Mouse (Mus musculus) T-helper 2 cell (primary cell): ENCODE data around the gene Cldn14.
"Not testable (repeated sequence)": the region's sequence is repeated elsewhere in the genome, so short reads cannot be mapped to it uniquely, and the experiment has no call there.

Experiments used
- in situ Hi-C: fragments of 300-600 bp; cut with MboI, MseI; formaldehyde crosslinking; loops from one replicate; pipeline ENCODE4 v1.15.1; 2025; ENCODE audit warnings: high pct_unique_total_duplicates

Cldn14 gene

GRCm38 (mm10) chr16:94008737-94009136 lies at the start of gene Cldn14:
Gene Cldn14 (minus strand): TSS chr16:94008837.
- in situ Hi-C loops, result no loop called here

GRCm38 (mm10) chr16:94055576-94055975 lies 46.9 kb upstream of the Cldn14 start:
- in situ Hi-C loops, result no loop called here

GRCm38 (mm10) chr16:94055176-94055575 lies 46.5 kb upstream of the Cldn14 start:
- in situ Hi-C loops, result no loop called here

GRCm38 (mm10) chr16:94050368-94050767 lies 41.7 kb upstream of the Cldn14 start:
- in situ Hi-C loops, result no loop called here

DNA sequence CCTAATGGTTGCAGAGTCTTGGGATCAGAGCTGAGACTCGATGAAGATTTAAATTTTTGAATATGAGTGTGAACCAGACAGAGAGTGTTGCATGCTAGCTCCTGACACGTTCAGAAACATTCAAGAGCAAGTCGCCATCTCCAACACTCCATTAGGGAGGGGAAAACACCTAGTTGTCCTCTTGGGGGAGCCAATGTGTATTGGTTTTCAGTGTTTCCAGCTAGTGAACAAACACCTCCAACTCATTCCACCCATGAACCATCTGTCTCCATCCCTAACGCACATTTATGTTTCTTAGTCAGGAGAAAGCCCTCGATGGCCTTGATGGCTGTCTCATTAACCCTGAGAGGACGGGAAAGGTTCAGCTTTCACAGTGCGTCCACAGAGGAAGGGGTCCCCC lies 36.4 kb upstream of the Cldn14 start:
- in situ Hi-C loops, result no loop called here

DNA sequence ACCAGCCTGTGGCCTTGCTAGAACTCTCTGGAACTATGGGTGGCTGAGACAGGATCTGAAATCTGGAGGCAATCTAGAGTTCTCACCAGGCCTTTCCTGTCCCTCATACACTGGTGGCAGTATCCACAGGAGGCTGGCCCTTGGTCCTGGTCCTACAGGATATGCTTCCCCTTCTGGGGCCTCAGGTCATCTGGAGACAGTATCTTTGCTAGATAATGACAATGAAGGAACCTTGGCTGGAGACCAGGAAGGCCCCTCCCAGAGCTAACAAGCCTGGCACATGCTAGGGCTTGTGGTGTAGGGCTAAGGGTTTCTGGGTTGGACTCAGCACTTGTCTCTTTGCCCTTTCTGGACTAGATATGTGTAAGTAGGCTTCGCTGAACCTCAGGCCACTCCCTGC lies 35.2 kb upstream of the Cldn14 start:
- in situ Hi-C loops, result no loop called here

GRCm38 (mm10) chr16:94041065-94041712 lies 32.6 kb upstream of the Cldn14 start:
- in situ Hi-C loops, result no loop called here

DNA sequence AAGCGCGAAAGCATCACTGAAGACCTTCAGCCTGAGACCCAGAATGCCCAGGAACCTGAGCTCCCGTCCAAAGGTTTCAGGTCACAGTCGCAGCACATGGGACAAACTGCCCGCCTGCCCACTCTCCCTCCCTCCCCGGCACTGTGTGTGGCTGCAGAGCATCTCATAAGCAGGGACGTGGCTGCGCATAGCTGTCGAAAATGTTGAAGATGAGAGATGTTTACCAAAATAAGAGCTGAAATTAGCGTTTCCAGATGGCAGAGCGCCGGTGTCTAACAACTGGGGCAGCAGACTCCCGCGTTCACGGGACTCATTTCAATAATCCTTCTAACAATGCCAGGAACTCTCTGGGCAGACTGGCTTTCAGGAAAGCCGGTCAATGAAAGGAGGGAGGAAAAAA lies 31.8 kb upstream of the Cldn14 start:
- in situ Hi-C loops, result no loop called here

DNA sequence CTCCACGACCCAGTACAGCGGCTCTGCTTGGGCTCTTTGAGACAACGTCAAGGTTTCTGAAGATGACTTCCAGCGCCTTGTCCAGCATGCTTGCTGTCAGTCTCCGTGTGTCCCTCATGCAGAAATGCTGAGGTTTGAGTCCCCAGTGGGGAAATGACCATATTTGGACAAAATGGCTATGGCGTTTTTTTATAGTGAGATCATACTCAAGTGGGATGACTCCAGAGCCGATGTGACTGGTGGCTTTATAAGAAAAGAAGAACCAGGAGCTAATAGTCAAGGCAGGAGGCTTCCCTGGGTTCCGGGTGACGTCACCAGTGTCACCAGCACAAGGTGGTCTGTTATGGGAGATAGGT lies 30.3 kb upstream of the Cldn14 start:
- in situ Hi-C loops, result no loop called here

GRCm38 (mm10) chr16:94038272-94038985 lies 29.8 kb upstream of the Cldn14 start:
- in situ Hi-C loops, result no loop called here

DNA sequence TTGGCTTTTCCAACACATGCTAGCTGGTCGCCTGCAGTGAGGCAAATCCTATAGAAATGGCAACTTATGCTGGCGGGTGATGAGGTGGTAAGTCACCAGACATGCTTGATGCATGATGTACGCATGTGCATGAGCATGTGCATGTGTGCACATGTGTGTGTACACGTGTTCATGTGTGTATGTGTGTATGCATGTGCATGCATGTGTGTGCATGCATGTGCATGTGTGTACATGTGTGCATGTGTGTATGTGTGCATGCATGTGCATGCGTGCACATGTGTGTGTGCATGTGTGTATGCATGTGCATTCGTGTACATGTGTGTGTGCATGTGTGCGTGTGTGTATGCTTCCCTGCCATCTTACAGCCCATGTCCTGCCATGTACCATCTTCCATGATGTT lies 28.6 kb upstream of the Cldn14 start:
- in situ Hi-C loops, result no loop called here

DNA sequence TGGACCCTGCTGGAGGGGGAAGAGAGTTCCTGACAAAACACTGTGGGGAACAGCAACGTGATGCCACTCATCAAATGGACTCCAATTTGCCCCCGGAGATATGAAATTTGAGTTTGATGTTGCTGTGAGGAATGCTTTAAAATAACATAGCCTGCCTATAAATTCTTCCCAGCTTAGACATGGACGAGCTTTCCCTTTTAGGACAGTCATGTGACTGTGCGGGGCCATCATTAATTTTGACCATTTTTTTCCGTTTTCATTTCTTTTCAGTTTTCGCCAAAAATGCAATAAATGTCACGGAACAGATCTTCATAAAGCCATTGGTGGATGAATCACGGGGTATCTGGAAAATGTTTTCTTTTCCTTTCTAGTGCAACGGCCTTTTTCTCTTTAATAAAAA lies 25.5 kb upstream of the Cldn14 start:
- in situ Hi-C loops, result no loop called here

GRCm38 (mm10) chr16:94032270-94032669 lies 23.6 kb upstream of the Cldn14 start:
- in situ Hi-C loops, result no loop called here

- in situ Hi-C loops, result no loop called here
These were observed 15.0 kb upstream of the Cldn14 start for GRCm38 (mm10) chr16:94023352-94024280.

DNA sequence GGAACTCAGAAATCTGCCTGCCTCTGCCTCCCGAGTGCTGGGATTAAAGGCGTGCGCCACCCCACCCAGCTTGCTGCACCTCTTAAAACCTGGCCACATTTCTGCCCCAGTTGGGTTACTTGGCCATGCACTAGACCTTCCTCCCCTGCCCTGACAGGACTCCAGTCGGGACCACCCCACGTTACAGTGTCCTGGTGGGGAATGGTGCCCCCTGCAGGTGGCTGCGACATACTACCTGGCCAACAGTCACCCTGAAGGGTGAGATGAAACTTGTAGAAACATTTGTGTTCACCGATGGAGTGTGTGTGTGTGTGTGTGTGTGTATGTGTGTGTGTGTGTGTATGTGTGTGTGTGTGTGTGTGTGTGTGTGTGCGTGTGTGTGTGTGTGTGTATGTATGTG lies 11.1 kb upstream of the Cldn14 start:
- in situ Hi-C loops, result not testable (repeated sequence)

DNA sequence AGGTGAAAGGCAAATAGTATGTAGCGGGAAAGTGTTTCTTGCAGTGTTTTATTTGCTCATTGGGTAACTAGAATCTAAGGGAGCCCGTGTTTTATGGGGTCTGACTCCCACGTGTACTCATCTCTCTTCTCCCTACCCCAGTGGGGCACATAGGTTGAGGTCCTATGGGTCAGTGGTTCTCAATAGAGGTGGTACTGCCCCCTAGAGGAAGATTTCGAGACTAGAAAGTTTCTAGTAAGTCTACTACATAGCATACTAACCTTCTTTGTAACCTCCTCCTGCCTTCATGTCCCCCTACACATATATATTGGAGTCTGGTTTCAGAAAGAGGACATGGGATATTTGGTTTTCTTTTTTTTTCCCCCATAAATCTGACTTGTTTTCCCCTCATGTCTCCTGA lies 9.3 kb upstream of the Cldn14 start:
- in situ Hi-C loops, result no loop called here

GRCm38 (mm10) chr16:94014489-94015096 lies 6.0 kb upstream of the Cldn14 start:
- in situ Hi-C loops, result no loop called here

DNA sequence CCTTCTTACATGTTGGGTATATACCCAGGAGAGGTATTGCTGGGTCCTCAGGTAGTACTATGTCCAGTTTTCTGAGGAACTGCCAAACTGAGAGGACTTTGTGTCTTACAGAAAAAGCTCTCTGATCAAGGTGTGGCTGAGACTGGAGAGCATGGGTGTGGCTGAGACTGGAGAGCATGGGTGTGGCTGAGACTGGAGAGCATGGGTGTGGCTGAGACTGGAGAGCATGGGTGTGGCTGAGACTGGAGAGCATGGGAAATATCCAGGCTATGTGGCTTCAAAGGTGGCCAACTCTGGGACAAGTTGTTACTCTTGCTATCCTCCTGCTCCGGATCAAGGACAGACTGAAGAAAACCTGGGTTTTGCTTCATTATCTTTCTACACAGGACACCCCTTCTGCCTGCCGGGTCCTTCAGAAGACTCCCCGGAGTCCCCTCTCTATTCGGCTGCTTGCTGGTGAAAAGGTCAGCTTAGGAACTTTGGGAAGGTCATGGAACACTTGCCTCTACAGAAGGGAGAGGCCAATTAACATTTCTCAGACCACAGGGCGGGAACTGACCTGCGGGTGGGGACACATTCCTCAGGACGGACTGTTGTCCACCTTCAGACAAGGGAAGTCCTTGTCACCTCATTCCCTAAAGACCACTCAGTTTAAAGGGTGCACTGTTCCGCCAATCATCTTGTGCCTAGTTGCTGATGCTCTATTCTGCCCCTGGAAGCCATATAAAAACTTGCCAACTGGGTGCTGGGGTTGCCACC lies 4.9 kb upstream of the Cldn14 start:
- in situ Hi-C loops, result not testable (repeated sequence)

GRCm38 (mm10) chr16:94011224-94011623 lies 2.6 kb upstream of the Cldn14 start:
- in situ Hi-C loops, result no loop called here

DNA sequence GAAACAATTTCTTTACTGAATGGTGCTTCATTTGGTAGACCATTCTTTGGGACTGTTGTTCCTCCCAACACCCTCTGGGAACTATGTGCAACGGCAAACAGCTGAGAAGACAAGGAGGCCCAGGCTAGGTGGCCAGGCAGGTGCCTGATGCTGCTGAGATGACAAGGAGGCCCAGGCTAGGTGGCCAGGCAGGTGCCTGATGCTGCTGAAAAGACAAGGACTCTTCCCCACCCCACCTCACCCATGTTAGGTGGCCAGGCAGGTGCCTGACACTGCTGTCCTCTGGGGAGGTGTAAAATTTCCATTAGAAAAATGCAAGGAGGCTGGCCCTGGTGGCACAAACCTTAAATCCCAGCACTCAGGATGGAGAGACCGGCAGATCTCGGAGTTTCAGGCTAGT lies 2.0 kb upstream of the Cldn14 start:
- in situ Hi-C loops, result no loop called here

DNA sequence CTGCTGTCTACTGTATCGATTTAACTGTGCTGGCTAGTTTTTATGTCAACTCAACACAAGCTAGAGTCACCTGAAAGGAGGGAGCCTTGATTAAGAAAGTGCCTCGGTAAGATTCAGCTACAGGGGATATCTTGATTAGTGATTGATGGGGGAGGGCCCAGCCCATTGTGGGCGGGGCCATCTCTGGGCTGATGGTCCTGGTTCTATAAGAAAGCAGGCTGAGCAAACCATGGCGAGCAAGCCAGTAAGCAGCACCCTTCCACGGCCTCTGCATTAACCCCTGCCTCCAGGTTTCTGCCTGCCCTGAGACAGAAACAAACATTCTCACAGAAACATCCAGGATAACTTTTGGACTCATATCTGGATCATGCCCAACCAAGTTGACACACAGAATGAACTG lies 1.5 kb upstream of the Cldn14 start:
- in situ Hi-C loops, result no loop called here
